Mouse (Mus musculus): ENCODE data around the gene Fpr-rs4.
"Not testable (repeated sequence)": the region's sequence is repeated elsewhere in the genome, so short reads cannot be mapped to it uniquely, and the experiment has no call there.

Fpr-rs4 gene

GRCm38 (mm10) chr17:18021433-18021832 is at the start of gene Fpr-rs4:
Fpr-rs4 (plus strand) TSS chr17:18021733.
- no peak for DNase-seq

- no peak for DNase-seq
Observed at GRCm38 (mm10) chr17:17973443-17973842, 48.1 kb upstream of the Fpr-rs4 start.

GRCm38 (mm10) chr17:17981232-17981631 is 40.3 kb upstream of the Fpr-rs4 start:
- DNase-seq, result not testable (repeated sequence)

GRCm38 (mm10) chr17:18004752-18005151 is 16.8 kb upstream of the Fpr-rs4 start:
- no peak for DNase-seq

GRCm38 (mm10) chr17:18049124-18049523 is 27.6 kb downstream of the Fpr-rs4 start, which contains the start of gene Vmn2r124:
Vmn2r124 (plus strand) TSS chr17:18049424.
- no peak for DNase-seq
